Mouse (Mus musculus): ENCODE measurements at regions not wholly inside any gene's neighbourhood (a gene's known extent, or its start where the extent isn't known, plus 50 kb on each side); places are given as distances from the start of the nearest gene placed in this dataset.

DNA sequence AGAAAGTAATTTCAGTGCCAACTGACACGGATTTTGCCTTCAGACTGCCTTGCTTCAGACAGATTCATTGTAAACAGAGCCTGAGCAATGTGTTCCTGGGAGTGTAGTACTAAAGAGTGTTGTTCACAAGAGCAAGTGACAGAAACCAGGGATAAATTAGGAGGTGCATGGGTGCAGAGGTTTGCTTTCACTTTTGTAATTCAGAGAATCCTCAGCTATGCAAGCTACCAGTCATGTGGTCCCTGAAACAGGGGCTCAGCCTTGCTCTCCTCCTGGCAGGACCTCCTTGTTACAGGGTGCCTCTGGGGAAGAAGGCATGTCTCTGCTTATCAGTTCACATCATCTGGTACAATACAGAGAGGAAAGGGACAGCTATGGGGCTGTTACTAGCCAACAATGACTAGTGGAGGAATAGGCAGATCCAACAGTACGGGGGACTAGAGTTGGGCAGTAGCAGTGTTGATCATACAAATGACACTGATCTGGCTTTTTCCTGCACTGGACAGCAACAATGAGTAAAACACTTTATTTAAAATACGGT, 504.5 kb downstream of the Pdha2 start:
- Histone ChIP-seq H3K36me3 (ENCODE audit: control insufficient read depth, insufficient read depth, low read length) (no peaks in the 10 kb centered on the region), H3K27ac (replicated peaks; ENCODE audit: low read depth, low read length) (no peak overlapping the region), H3K4me2 (replicated peaks; ENCODE audit: low read depth, low read length, severe bottlenecking) (no peak overlapping the region), H3K4me1 (ENCODE audit: control insufficient read depth, insufficient read depth, low read length) (no peaks in the 10 kb centered on the region), H3K9me3 (ENCODE audit: control insufficient read depth, low read length) (no peaks in the 10 kb centered on the region), H3K4me3 (replicated peaks; ENCODE audit: low read length) (no peak overlapping the region), H3K9ac (ENCODE audit: low read depth, low read length, severe bottlenecking) (no peak overlapping the region), H3K27me3 (ENCODE audit: control insufficient read depth, insufficient read depth, low read length) (no peaks in the 10 kb centered on the region)
- WGBS: 82% methylated on average over 3 of the region's 3 CpGs
- no peak for ATAC-seq (ENCODE audit: low FRiP score, low read depth)
- DNase-seq (ENCODE audit: low spot score): no peak
- TF ChIP-seq POLR2A (IDR thresholded peaks at IDR 0.05; ENCODE audit: borderline replicate concordance, extremely low read depth, insufficient read depth, insufficient read length): no peak

- no peaks in the 10 kb centered on the region for H3K27me3 ChIP-seq (ENCODE audit: control insufficient read depth, insufficient read depth, low read length)
- no peak overlapping the region for H3K9ac ChIP-seq (ENCODE audit: low read depth, low read length, severe bottlenecking)
- DNase-seq (ENCODE audit: low spot score): no peak
- no peaks in the 10 kb centered on the region for H3K9me3 ChIP-seq (ENCODE audit: control insufficient read depth, low read length)
- no peak for TF ChIP-seq POLR2A (IDR thresholded peaks at IDR 0.05; ENCODE audit: borderline replicate concordance, extremely low read depth, insufficient read depth, insufficient read length)
- H3K4me1 ChIP-seq (ENCODE audit: control insufficient read depth, insufficient read depth, low read length): no peaks in the 10 kb centered on the region
- H3K36me3 ChIP-seq (ENCODE audit: control insufficient read depth, insufficient read depth, low read length): no peaks in the 10 kb centered on the region
- H3K27ac ChIP-seq (replicated peaks; ENCODE audit: low read depth, low read length): no peak overlapping the region
- no peak overlapping the region for H3K4me2 ChIP-seq (replicated peaks; ENCODE audit: low read depth, low read length, severe bottlenecking)
- 74% methylated on average over 4 of the region's 4 CpGs for WGBS
- ATAC-seq (ENCODE audit: low FRiP score, low read depth): no peak
- no peak overlapping the region for H3K4me3 ChIP-seq (replicated peaks; ENCODE audit: low read length)
These were observed 505.4 kb downstream of the Pdha2 start for GRCm38 (mm10) chr3:140706725-140707124.

DNA sequence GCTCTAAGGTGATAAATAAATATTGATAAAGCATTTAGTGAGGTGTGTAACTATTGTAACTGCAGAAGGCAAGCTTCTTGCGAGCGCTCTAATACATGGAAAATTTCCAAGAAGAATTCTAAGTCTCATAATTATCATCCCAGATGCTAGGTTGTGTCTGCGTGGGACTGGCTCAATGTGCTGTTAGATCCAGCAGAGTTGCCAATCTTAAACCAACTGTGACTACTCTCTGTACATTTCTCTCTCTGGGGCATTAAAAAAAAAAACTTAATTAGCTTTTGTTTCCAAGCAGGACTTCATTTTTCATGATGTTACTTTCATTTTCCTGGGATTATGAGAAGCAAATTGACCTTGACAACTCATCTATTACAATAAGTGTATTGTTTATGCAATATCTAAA, 506.6 kb downstream of the Pdha2 start:
- WGBS: 78% methylated on average over 3 of the region's 3 CpGs
- no peak overlapping the region for H3K4me2 ChIP-seq (replicated peaks; ENCODE audit: low read depth, low read length, severe bottlenecking)
- DNase-seq (ENCODE audit: low spot score) (no peak), ATAC-seq (ENCODE audit: low FRiP score, low read depth) (no peak)
- H3K27me3 ChIP-seq (ENCODE audit: control insufficient read depth, insufficient read depth, low read length): no peaks in the 10 kb centered on the region
- H3K4me1 ChIP-seq (ENCODE audit: control insufficient read depth, insufficient read depth, low read length): no peaks in the 10 kb centered on the region
- TF ChIP-seq POLR2A (IDR thresholded peaks at IDR 0.05; ENCODE audit: borderline replicate concordance, extremely low read depth, insufficient read depth, insufficient read length): no peak
- H3K4me3 ChIP-seq (replicated peaks; ENCODE audit: low read length): no peak overlapping the region
- H3K27ac ChIP-seq (replicated peaks; ENCODE audit: low read depth, low read length): no peak overlapping the region
- no peaks in the 10 kb centered on the region for H3K36me3 ChIP-seq (ENCODE audit: control insufficient read depth, insufficient read depth, low read length)
- H3K9ac ChIP-seq (ENCODE audit: low read depth, low read length, severe bottlenecking): no peak overlapping the region
- H3K9me3 ChIP-seq (ENCODE audit: control insufficient read depth, low read length): no peaks in the 10 kb centered on the region

- no peaks in the 10 kb centered on the region for H3K9me3 ChIP-seq (ENCODE audit: control insufficient read depth, low read length)
- no peak for ATAC-seq (ENCODE audit: low FRiP score, low read depth)
- no peak overlapping the region for H3K4me3 ChIP-seq (replicated peaks; ENCODE audit: low read length)
- no peaks in the 10 kb centered on the region for H3K36me3 ChIP-seq (ENCODE audit: control insufficient read depth, insufficient read depth, low read length)
- no peaks in the 10 kb centered on the region for H3K27me3 ChIP-seq (ENCODE audit: control insufficient read depth, insufficient read depth, low read length)
- no peak overlapping the region for H3K9ac ChIP-seq (ENCODE audit: low read depth, low read length, severe bottlenecking)
- TF ChIP-seq POLR2A (IDR thresholded peaks at IDR 0.05; ENCODE audit: borderline replicate concordance, extremely low read depth, insufficient read depth, insufficient read length): no peak
- no peak overlapping the region for H3K4me2 ChIP-seq (replicated peaks; ENCODE audit: low read depth, low read length, severe bottlenecking)
- no peaks in the 10 kb centered on the region for H3K4me1 ChIP-seq (ENCODE audit: control insufficient read depth, insufficient read depth, low read length)
- H3K27ac ChIP-seq (replicated peaks; ENCODE audit: low read depth, low read length): no peak overlapping the region
- DNase-seq (ENCODE audit: low spot score): no peak
- WGBS: 57% methylated on average over 5 of the region's 5 CpGs
These were observed 509.2 kb downstream of the Pdha2 start for GRCm38 (mm10) chr3:140702929-140703328.

DNA sequence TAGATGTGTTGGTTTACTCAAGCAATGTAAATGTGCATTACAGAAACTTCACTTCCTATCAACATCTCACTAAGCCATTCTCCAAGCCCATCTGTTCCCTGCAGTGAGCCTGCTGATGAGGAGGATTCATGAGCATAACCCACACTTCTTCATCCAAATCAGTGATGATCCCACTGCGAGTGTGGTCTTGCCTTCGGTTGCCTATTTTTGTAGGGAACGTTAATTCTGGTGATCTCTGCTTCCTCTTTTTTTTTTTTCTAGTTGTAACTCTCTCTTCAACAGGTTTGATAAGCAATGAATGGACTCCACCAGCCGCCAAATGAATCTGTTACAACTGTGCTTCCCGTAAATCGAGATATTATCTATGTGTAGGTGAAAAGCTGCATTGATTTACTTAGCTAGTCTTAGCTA, 509.9 kb downstream of the Pdha2 start:
- Histone ChIP-seq H3K9ac (ENCODE audit: low read depth, low read length, severe bottlenecking) (no peak overlapping the region), H3K27ac (replicated peaks; ENCODE audit: low read depth, low read length) (no peak overlapping the region), H3K27me3 (ENCODE audit: control insufficient read depth, insufficient read depth, low read length) (no peaks in the 10 kb centered on the region), H3K4me1 (ENCODE audit: control insufficient read depth, insufficient read depth, low read length) (no peaks in the 10 kb centered on the region), H3K4me2 (replicated peaks; ENCODE audit: low read depth, low read length, severe bottlenecking) (no peak overlapping the region), H3K36me3 (ENCODE audit: control insufficient read depth, insufficient read depth, low read length) (no peaks in the 10 kb centered on the region), H3K4me3 (replicated peaks; ENCODE audit: low read length) (no peak overlapping the region), H3K9me3 (ENCODE audit: control insufficient read depth, low read length) (no peaks in the 10 kb centered on the region)
- TF ChIP-seq POLR2A (IDR thresholded peaks at IDR 0.05; ENCODE audit: borderline replicate concordance, extremely low read depth, insufficient read depth, insufficient read length): no peak
- no peak for DNase-seq (ENCODE audit: low spot score)
- ATAC-seq (ENCODE audit: low FRiP score, low read depth): no peak
- 91% methylated on average over 6 of the region's 6 CpGs for WGBS

GRCm38 (mm10) chr3:140697295-140697694, 514.9 kb downstream of the Pdha2 start:
- WGBS: 91% methylated on average over 3 of the region's 3 CpGs
- Histone ChIP-seq H3K27me3 (ENCODE audit: control insufficient read depth, insufficient read depth, low read length) (no peaks in the 10 kb centered on the region), H3K9ac (ENCODE audit: low read depth, low read length, severe bottlenecking) (no peak overlapping the region), H3K4me1 (ENCODE audit: control insufficient read depth, insufficient read depth, low read length) (no peaks in the 10 kb centered on the region), H3K4me3 (replicated peaks; ENCODE audit: low read length) (no peak overlapping the region), H3K27ac (replicated peaks; ENCODE audit: low read depth, low read length) (no peak overlapping the region), H3K9me3 (ENCODE audit: control insufficient read depth, low read length) (no peaks in the 10 kb centered on the region), H3K36me3 (ENCODE audit: control insufficient read depth, insufficient read depth, low read length) (no peaks in the 10 kb centered on the region), H3K4me2 (replicated peaks; ENCODE audit: low read depth, low read length, severe bottlenecking) (no peak overlapping the region)
- ATAC-seq (ENCODE audit: low FRiP score, low read depth) (no peak), DNase-seq (ENCODE audit: low spot score) (no peak)
- no peak for TF ChIP-seq POLR2A (IDR thresholded peaks at IDR 0.05; ENCODE audit: borderline replicate concordance, extremely low read depth, insufficient read depth, insufficient read length)
